Mouse (Mus musculus) c-Kit-positive CD71-positive TER-119-positive erythroid progenitor cells, embryonic 14.5 days (primary cell): Measurements from ENCODE around the gene Gm14085.
"Not testable (repeated sequence)": the region's sequence is repeated elsewhere in the genome, so short reads cannot be mapped to it uniquely, and the experiment has no call there.

Experiments used
- DNase-seq: peaks from one replicate; pipeline ENCODE4 v3.0.0-alpha.2; 2013; ENCODE audit warnings: low spot score

Gm14085 gene

GRCm38 (mm10) chr2:122484641-122485040 lies at the start of gene Gm14085:
Gm14085 (plus strand) TSS chr2:122484941.
- DNase-seq: no peak

GRCm38 (mm10) chr2:122438706-122439482 lies 45.8 kb upstream of the Gm14085 start:
- not testable (repeated sequence) for DNase-seq

- not testable (repeated sequence) for DNase-seq
Observed at GRCm38 (mm10) chr2:122440521-122440920, 44.2 kb upstream of the Gm14085 start.

- no peak for DNase-seq
Observed at GRCm38 (mm10) chr2:122441000-122441933, 43.5 kb upstream of the Gm14085 start.

DNA sequence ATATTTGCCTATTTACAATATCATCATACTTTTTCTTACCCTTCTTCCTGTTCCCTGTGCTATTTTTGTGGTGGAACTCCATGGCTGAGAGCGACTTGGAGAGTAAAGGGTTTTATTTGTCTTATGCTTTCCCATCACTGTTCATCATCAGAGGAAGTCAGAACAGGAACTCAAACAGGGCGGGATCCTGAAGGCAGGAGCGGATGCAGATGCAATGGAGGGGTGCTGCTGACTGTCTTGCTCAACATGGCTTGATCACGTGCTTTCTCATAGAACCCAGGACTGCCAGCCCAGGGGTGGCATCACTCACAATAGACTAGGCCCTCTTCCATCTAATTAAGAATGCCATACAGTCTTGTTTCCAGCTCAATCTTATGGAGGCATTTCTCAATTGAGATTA lies 34.4 kb upstream of the Gm14085 start:
- DNase-seq: no peak

- no peak for DNase-seq
Observed at GRCm38 (mm10) chr2:122452426-122452825, 32.3 kb upstream of the Gm14085 start.

DNA sequence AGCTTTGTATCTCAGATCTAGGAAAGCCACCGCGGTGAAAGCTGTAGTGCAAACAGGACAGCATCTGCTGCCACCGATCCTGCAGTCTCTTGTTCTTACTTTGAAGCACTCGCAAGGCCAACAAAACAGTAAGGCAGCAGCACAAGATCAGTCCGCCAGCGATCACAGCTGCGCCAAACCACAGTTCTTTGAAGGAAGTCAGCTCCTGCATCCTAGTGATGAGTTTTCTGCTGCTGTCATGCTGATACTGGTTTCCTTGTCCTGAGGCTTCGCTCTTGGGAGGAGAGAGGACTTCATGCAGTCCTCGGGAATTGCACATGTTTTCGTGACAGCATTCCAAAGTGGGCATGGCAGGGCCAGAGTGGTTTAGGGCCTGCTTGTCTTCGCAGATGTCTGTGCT lies 17.8 kb upstream of the Gm14085 start:
- no peak for DNase-seq

GRCm38 (mm10) chr2:122467351-122468013 lies 17.3 kb upstream of the Gm14085 start:
- peak; percentile 84 for DNase-seq

DNA sequence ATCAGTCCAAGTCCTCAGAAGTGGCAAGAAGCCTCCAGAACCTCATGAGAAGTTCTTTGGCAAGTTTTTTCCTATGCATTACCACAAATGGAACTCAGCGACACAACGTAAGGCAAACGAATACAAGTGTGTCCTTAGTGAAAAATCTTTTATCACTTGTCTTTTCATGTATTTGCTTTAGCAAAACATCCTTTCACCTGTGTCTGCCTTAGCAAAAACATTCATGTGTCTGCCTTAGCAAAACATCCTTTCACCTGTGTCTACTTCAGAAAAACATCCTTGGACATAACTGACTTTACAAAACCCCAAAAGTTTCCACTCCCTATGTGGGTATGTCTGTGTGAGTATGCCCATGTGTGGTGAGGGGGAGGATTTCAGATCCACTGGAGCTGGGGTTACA lies 15.5 kb upstream of the Gm14085 start:
- DNase-seq: no peak

DNA sequence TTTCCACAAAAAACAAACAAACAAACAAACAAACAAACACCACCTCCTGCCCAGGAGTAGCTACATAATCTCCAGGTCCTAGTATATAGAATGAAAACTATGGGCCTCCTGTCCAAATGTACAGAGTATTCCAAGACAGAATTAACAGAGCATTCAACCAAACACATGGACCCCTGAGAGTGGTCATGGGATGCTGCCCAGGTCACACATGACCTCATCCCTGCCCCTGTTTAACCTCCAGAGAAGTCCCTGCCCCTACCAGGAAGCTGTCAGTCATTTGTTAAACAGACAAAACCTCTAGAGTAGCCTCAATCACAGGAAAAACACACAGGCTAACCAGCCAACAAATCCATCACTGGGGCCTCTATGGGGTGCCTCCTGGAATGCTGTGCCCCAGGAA lies 8.2 kb upstream of the Gm14085 start:
- no peak for DNase-seq

DNA sequence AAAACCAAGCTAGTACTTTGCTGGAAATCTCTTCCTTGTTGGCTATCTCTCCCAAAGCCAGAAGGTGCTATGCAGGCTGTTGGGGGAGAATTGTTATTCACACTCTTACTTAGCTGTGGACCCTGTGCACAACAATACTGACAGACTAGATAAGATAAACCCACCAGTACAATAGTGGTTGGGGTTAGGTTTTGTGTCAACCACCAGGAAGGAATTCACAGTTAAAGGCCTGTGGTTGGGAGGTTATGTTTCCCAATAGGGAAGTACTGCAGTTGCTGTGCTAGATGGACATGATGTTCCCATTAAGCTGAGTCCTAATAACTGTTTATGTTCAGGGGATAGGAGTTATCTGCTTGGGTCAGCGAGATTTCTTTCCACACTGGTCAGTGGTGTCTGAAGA lies 954 bp upstream of the Gm14085 start:
- not testable (repeated sequence) for DNase-seq

GRCm38 (mm10) chr2:122485654-122486053 lies 913 bp downstream of the Gm14085 start:
- DNase-seq: not testable (repeated sequence)

- not testable (repeated sequence) for DNase-seq
Observed at GRCm38 (mm10) chr2:122486122-122486521, 1.4 kb downstream of the Gm14085 start.

DNA sequence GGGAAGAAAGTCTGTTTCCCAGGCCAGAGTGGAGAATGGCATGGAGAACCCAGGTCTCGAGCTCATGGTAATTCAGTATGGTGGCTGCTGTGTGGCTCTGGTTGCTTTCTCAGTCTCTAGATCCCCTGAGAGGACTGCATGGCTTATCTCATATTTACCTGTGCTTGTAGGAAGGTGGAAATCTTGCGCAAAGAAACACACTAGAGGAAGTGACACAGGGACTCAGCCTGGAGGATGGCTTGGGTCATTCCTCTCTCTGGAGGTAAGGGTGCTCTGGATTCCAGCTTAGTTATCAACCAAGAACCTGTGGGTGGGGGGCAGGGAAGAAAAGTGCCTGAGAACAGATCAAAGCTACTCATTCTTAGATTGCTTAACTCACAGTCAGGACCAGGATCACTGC lies 1.9 kb downstream of the Gm14085 start:
- DNase-seq: no peak

DNA sequence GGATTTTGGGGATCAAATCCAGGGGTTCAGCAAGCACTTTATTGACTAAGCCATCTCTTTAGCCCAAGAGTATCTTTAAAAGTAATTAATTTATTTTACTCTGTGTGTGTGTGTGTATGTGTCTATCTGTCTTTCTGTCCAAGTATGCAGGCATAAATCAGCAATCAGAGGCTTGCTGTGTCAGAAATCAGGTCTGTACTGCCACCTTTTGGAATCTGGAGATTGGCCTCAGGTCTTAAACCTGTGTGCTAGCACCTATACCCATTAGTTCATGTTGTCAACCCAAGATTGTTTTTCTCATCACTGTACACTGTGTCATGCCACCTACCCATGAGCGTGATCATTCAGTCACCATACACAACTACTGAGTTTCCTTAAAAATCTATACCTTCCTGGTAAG lies 45.0 kb downstream of the Gm14085 start:
- not testable (repeated sequence) for DNase-seq

DNA sequence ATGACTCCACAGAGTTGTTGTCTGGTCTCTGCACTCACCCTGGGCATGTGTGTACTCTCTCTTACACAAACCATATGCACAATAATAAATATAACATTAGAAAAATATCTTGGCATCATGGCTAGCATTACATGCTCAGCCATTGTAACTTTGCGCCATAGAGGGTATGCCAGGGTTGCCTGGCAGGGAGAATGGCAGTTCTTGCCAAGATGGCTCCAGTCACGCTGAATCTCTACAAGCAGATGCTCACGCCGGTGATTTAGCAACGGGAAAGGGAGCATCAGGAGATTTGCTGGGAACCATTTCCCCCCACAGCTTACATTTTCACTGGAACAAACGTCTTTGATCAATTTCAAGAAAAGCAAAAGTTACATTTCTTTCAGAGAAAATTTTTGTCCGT lies 46.5 kb downstream of the Gm14085 start:
- DNase-seq: no peak

GRCm38 (mm10) chr2:122531726-122532125 lies 47.0 kb downstream of the Gm14085 start:
- no peak for DNase-seq

- no peak for DNase-seq
Observed at GRCm38 (mm10) chr2:122532136-122532801, 47.5 kb downstream of the Gm14085 start.

- DNase-seq: no peak
Observed at GRCm38 (mm10) chr2:122532802-122533186, 48.1 kb downstream of the Gm14085 start.

DNA sequence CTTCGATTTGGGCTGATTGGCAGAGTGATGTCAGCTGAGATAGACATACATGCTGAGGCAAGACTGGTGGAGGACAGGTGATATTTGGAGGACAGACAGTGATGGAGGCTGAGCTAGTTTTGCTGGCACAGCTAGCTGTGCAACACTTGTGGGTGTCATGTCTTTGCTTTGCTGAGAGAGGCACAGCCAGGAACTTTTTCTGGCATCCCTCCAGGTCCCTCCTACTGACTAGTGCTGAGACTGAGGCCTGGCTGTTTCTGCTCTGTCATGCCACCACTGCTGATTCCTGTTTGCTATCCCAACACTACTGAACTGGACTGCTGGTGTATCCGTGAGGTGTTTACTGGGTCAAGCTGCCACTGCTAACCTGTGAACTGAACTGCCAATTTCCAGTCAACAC lies 48.6 kb downstream of the Gm14085 start:
- no peak for DNase-seq

GRCm38 (mm10) chr2:122534671-122535070 lies 49.9 kb downstream of the Gm14085 start:
- no peak for DNase-seq

DNA sequence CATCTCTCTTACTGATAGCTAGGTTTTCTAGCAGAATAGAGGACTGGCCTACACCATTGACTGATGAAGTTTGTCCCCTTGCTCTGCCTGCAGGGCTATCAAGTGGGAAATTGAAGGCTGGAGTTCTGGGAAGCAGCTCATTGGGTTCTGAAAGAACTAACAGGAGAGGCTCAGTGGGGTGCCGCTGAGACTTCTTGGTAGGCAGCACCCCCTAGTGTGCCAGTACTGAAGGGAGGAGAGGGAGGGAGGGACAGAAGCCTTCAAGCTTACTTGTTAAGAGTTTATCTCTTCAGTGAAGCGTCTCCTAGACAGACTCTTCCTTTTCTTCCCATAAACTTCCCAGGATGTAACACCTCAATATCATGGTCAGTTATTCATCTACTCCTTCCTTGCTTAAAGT lies 73.6 kb downstream of the Gm14085 start:
- DNase-seq: no peak
